Mouse (Mus musculus): Measurements from ENCODE around the gene Mcf2l. TPM values are rescaled to one million over a fixed set of nuclear protein-coding genes. Genes with fewer than 3 reads are reported as not detected.

Mcf2l gene
- polyA plus RNA-seq, 1 experiment from 2014 or later = 80.3 TPM

- peak overlapping the region; percentile 8; the same call in 1 of the 2 replicates for H3K9ac ChIP-seq
- 0 out of 2 replicates have a peak overlapping the region, but pooled peaks have one; percentile 55 for H3K4me3 ChIP-seq
- WGBS = 86% methylated on average over 4 of the region's 4 CpGs
- H3K4me1 ChIP-seq = peaks cover 31% of the 10 kb centered on the region
- no peaks in the 10 kb centered on the region for H3K9me3 ChIP-seq (replicated peaks)
- H3K36me3 ChIP-seq (ENCODE audit: poor library complexity, severe bottlenecking) = peaks cover 8% of the 10 kb centered on the region
- H3K4me2 ChIP-seq = peak overlapping the region; percentile 88; the same call in 1 of the 2 replicates
- H3K27ac ChIP-seq = no peak overlapping the region
- ATAC-seq = no peak
- no peaks in the 10 kb centered on the region for H3K27me3 ChIP-seq
These were observed 44.2 kb downstream of the Mcf2l start for GRCm38 (mm10) chr8:12917831-12918230.

- no peak overlapping the region for H3K27ac ChIP-seq
- H3K9me3 ChIP-seq (replicated peaks) = no peaks in the 10 kb centered on the region
- no peak overlapping the region for H3K4me2 ChIP-seq
- H3K4me3 ChIP-seq = no peak overlapping the region
- no peaks in the 10 kb centered on the region for H3K36me3 ChIP-seq (ENCODE audit: poor library complexity, severe bottlenecking)
- ATAC-seq = no peak
- WGBS = 88% methylated on average over 4 of the region's 4 CpGs
- no peak overlapping the region for H3K9ac ChIP-seq
- peaks cover 26% of the 10 kb centered on the region for H3K4me1 ChIP-seq
- H3K27me3 ChIP-seq = no peaks in the 10 kb centered on the region
These were observed 47.0 kb downstream of the Mcf2l start for GRCm38 (mm10) chr8:12920599-12920998.

DNA sequence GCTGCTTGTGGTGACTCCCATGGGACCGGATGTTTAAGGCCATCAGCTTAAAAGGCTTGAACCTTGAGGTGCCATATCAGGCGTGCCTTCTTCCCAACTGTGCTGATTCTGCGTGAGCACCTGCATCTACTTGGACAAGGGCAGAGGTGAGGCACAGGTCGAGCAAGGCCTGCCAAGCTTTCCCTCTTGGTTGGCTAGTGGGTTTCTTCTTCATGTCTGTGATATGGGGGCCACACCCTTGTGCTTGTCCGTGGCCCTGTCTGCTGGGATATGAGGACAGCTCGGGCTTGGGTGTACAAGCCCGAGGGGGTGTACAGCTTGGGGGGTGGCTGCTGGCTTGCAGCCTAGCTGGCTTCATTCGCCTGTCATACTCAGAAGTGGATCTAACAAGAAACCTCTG is 51.4 kb downstream of the Mcf2l start:
- WGBS = 92% methylated on average over 8 of the region's 8 CpGs
- H3K4me1 ChIP-seq = peaks cover 11% of the 10 kb centered on the region; the same call in 1 of the 2 replicates

DNA sequence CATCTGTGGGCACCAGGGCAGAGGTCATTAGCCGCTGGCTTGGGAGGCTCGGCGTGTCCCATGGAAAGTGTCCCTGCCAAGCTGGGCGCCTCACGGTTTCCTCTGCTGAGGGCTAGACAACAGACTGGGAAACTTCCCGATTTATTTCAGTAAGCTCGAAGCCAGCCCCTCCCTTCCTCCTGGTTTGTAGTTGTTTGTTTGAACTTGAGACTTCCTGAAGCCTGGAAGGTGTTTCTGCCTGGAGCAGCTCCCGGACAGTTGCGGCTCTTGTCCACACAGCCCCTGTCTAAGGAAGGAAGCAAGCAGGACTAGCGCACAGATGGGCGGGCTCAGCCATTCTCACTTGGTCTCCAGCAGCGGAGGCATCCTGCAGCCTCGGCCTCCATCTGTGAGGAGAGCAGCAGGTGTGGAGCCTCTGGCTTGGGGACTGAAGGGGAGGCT is 52.4 kb downstream of the Mcf2l start:
- no peaks in the 10 kb centered on the region for H3K27me3 ChIP-seq
- H3K4me2 ChIP-seq = no peak overlapping the region
- H3K36me3 ChIP-seq (ENCODE audit: poor library complexity, severe bottlenecking) = no peaks in the 10 kb centered on the region
- ATAC-seq = no peak
- peaks cover 13% of the 10 kb centered on the region; the same call in 1 of the 2 replicates for H3K4me1 ChIP-seq
- WGBS = 69% methylated on average over 13 of the region's 13 CpGs
- H3K4me3 ChIP-seq = no peak overlapping the region
- no peak overlapping the region for H3K9ac ChIP-seq
- H3K27ac ChIP-seq = no peak overlapping the region
- H3K9me3 ChIP-seq (replicated peaks) = no peaks in the 10 kb centered on the region

More for the DNA sequence above, 51.4 kb downstream of the Mcf2l start:
- no peak overlapping the region for H3K4me3 ChIP-seq
- no peak overlapping the region for H3K4me2 ChIP-seq
- no peaks in the 10 kb centered on the region for H3K36me3 ChIP-seq (ENCODE audit: poor library complexity, severe bottlenecking)
- no peaks in the 10 kb centered on the region for H3K9me3 ChIP-seq (replicated peaks)
- no peak overlapping the region for H3K27ac ChIP-seq
- H3K9ac ChIP-seq = no peak overlapping the region
- H3K27me3 ChIP-seq = no peaks in the 10 kb centered on the region
- no peak for ATAC-seq

DNA sequence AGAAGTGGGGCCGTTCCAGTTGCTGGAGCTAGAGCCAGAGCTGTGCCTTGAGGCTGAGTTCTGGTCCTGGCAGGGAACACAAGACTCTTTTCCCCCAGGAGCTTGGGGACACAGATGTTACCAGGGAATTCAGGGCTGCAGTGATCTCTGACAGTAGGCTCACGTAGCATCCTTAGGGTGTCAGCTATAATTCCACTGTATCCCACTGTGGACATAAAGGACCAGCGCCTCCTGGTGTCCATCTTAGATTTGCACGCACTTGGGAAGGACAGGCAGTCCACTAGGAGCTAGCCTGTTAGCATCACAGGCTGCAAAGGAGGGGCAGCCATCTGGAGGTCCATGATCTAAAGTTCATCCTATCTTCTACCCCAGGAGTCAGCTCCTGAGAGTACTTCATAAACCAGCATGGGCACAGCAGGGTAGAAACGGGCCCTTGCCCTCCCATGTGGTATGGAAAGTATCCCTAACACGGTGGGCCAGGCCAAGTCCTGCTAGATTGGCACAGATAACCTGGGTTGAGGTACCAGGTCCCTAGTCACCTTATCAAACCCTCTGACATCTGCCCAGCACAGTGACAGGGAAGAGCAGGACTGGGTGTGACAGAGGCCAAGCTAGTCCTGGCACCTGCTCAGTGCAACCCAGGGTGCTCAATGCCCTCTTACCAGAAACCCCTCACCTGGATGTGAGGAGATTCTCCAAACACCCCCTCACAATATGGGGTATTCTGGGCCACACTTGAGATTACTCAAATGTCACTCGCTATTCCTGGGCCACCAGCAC is 53.8 kb downstream of the Mcf2l start:
- peak; percentile 47; the same call in 1 of the 2 replicates for ATAC-seq
- no peak overlapping the region for H3K9ac ChIP-seq
- H3K27me3 ChIP-seq = no peaks in the 10 kb centered on the region
- H3K27ac ChIP-seq = no peak overlapping the region
- no peak overlapping the region for H3K4me3 ChIP-seq
- 0 out of 2 replicates have a peak overlapping the region, but pooled peaks have one; percentile 2 for H3K4me2 ChIP-seq
- H3K9me3 ChIP-seq (replicated peaks) = no peaks in the 10 kb centered on the region
- H3K36me3 ChIP-seq (ENCODE audit: poor library complexity, severe bottlenecking) = no peaks in the 10 kb centered on the region
- 59% methylated on average over 7 of the region's 7 CpGs for WGBS
- H3K4me1 ChIP-seq = peaks cover 21% of the 10 kb centered on the region

GRCm38 (mm10) chr8:12928033-12928432 is 54.4 kb downstream of the Mcf2l start:
- Histone ChIP-seq H3K4me2 (peak overlapping the region; percentile 2; the same call in 1 of the 2 replicates), H3K4me3 (no peak overlapping the region), H3K27ac (no peak overlapping the region), H3K27me3 (no peaks in the 10 kb centered on the region), H3K4me1 (peaks cover 21% of the 10 kb centered on the region), H3K9me3 (replicated peaks) (no peaks in the 10 kb centered on the region), H3K36me3 (ENCODE audit: poor library complexity, severe bottlenecking) (no peaks in the 10 kb centered on the region), H3K9ac (no peak overlapping the region)
- WGBS = 91% methylated on average over 8 of the region's 8 CpGs
- 0 out of 2 replicates have a peak, but pooled peaks have one; percentile 36 for ATAC-seq

DNA sequence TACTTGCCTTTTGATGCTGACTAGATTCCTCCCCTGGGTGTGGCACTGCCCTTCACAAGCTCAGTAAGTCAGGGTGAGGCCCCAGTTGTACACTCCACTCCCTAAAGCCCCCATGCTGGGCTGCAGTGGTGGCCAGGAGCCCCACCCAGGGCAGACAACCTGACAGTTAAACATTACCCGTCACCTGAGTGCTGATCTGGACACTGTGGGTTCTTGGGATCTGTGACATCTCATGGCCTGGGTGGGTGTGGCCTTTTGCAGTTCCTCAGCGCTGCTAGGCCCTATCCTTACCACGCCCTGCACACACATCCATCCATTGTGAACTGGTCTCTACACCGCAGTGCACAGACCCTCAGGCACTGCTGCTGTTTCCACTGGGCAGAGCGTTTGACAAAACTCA is 55.3 kb downstream of the Mcf2l start:
- Histone ChIP-seq H3K4me2 (no peak overlapping the region), H3K4me3 (no peak overlapping the region), H3K9ac (no peak overlapping the region), H3K36me3 (ENCODE audit: poor library complexity, severe bottlenecking) (no peaks in the 10 kb centered on the region), H3K27ac (no peak overlapping the region), H3K9me3 (replicated peaks) (no peaks in the 10 kb centered on the region), H3K27me3 (no peaks in the 10 kb centered on the region), H3K4me1 (peaks cover 21% of the 10 kb centered on the region)
- WGBS = 93% methylated on average over 5 of the region's 5 CpGs
- no peak for ATAC-seq

DNA sequence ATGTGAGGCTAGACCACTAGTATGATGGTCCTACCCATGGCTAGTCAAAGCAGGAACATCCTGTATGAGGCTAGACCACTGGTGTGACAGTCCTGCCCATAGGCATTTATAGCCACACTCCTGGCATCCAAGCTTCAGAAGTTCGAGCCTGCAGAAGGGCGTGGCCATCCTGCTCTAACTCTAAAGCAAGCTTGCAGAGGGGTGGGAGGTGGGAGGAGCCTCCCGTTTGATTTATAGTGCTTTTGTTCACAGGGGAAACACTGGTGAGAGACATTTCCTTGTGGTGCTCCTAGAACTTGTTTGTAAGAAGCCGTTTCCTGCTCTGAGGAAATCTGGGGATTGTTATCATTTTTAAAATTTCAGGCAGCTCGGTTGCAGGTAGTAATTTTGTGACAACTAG is 56.7 kb downstream of the Mcf2l start:
- H3K36me3 ChIP-seq (ENCODE audit: poor library complexity, severe bottlenecking) = no peaks in the 10 kb centered on the region
- H3K4me3 ChIP-seq = no peak overlapping the region
- no peak overlapping the region for H3K4me2 ChIP-seq
- H3K9ac ChIP-seq = no peak overlapping the region
- WGBS = 51% methylated on average over 5 of the region's 5 CpGs
- no peak overlapping the region for H3K27ac ChIP-seq
- no peaks in the 10 kb centered on the region for H3K9me3 ChIP-seq (replicated peaks)
- H3K27me3 ChIP-seq = no peaks in the 10 kb centered on the region
- ATAC-seq = no peak
- H3K4me1 ChIP-seq = peaks cover 17% of the 10 kb centered on the region

- 0 out of 2 replicates have a peak overlapping the region, but pooled peaks have one; percentile 16 for H3K9ac ChIP-seq
- H3K4me1 ChIP-seq = peaks cover 14% of the 10 kb centered on the region
These were observed 57.8 kb downstream of the Mcf2l start for GRCm38 (mm10) chr8:12931426-12931825.

GRCm38 (mm10) chr8:12932520-12932919 is 58.9 kb downstream of the Mcf2l start:
- ATAC-seq = no peak
- no peak overlapping the region for H3K4me3 ChIP-seq
- no peak overlapping the region for H3K27ac ChIP-seq
- WGBS = 94% methylated on average over 8 of the region's 8 CpGs
- peaks cover 14% of the 10 kb centered on the region for H3K4me1 ChIP-seq
- H3K4me2 ChIP-seq = no peak overlapping the region
- H3K27me3 ChIP-seq = no peaks in the 10 kb centered on the region
- no peaks in the 10 kb centered on the region for H3K9me3 ChIP-seq (replicated peaks)
- H3K9ac ChIP-seq = no peak overlapping the region
- 0 out of 2 replicates have a peak, but pooled peaks cover 8% of the 10 kb centered on the region for H3K36me3 ChIP-seq (ENCODE audit: poor library complexity, severe bottlenecking)

More at GRCm38 (mm10) chr8:12931426-12931825, 57.8 kb downstream of the Mcf2l start:
- Histone ChIP-seq H3K27ac (no peak overlapping the region), H3K9me3 (replicated peaks) (no peaks in the 10 kb centered on the region), H3K4me3 (no peak overlapping the region), H3K27me3 (no peaks in the 10 kb centered on the region), H3K4me2 (no peak overlapping the region), H3K36me3 (ENCODE audit: poor library complexity, severe bottlenecking) (no peaks in the 10 kb centered on the region)
- no peak for ATAC-seq
- 53% methylated on average over 11 of the region's 11 CpGs for WGBS

DNA sequence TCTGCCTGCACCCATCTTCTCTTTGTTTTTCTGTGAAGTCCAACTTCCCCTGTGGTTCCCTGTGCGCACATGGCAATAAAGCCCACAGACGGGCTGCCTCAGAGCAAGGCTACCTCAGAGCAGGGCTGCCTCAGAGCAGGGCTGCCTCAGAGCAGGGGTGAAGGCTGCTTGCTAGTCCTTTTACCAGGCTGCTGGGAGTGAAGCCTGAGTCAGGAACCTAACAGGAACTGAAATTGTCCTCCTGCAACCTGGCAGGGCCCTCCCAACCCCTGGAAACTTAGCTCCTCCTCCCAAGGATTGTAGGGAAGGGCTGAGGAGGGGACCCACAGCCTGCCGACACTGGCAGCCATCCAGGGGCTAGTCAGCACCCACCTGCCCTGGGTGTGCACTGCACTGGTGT is 60.2 kb downstream of the Mcf2l start:
- H3K36me3 ChIP-seq (ENCODE audit: poor library complexity, severe bottlenecking) = 0 out of 2 replicates have a peak, but pooled peaks cover 8% of the 10 kb centered on the region
- H3K4me1 ChIP-seq = peaks cover 14% of the 10 kb centered on the region
- no peaks in the 10 kb centered on the region for H3K9me3 ChIP-seq (replicated peaks)
- no peak overlapping the region for H3K9ac ChIP-seq
- ATAC-seq = no peak
- no peaks in the 10 kb centered on the region for H3K27me3 ChIP-seq
- no peak overlapping the region for H3K4me2 ChIP-seq
- H3K4me3 ChIP-seq = no peak overlapping the region
- WGBS = 74% methylated on average over 3 of the region's 3 CpGs
- H3K27ac ChIP-seq = 0 out of 2 replicates have a peak overlapping the region, but pooled peaks have one; percentile 19

DNA sequence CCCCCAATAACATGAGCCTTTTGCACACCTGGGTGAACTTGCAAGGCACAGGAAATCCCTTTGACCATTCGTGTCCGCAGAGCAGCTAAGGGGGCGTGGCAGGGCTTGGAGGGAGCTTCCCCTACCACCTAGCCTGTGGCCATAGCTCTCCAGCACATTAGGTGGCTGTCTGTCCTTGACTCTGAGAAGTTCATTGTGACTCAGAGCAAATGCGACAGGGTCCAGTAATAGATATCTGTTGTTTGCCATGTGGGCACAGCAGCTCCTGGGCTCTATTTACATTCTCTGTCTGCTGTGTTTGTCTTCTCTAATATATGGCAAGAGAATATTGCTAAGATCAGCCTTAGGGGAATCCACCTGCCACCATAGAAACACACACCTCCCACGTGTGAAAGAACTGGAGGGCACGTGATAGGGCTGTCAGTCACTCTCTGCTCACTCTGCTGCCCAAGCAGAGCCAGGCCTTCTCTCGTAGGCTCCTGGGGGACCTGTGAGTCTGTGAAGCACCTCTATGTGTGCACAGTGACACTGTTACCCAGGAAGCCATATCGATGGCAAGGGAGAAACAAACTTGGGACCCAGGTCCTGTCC is 60.9 kb downstream of the Mcf2l start:
- peaks cover 10% of the 10 kb centered on the region for H3K4me1 ChIP-seq
- no peaks in the 10 kb centered on the region for H3K27me3 ChIP-seq
- no peak overlapping the region for H3K4me2 ChIP-seq
- H3K36me3 ChIP-seq (ENCODE audit: poor library complexity, severe bottlenecking) = 0 out of 2 replicates have a peak, but pooled peaks cover 8% of the 10 kb centered on the region
- H3K27ac ChIP-seq = no peak overlapping the region
- 79% methylated on average over 8 of the region's 8 CpGs for WGBS
- no peak overlapping the region for H3K4me3 ChIP-seq
- no peak overlapping the region for H3K9ac ChIP-seq
- ATAC-seq = no peak
- no peaks in the 10 kb centered on the region for H3K9me3 ChIP-seq (replicated peaks)
